Mouse (Mus musculus): ENCODE measurements around the gene Ssh1. TPM values are rescaled to one million over a fixed set of nuclear protein-coding genes. Genes with fewer than 3 reads are reported as not detected.

The Ssh1 gene
- 4.8 TPM for polyA plus RNA-seq (2014; fragmentation: Illumina TruSeq; extraction: RNeasy Lipid Tissue Mini Kit (QIAGEN cat#74804); ENCODE audit: low read depth, low replicate concordance)

DNA sequence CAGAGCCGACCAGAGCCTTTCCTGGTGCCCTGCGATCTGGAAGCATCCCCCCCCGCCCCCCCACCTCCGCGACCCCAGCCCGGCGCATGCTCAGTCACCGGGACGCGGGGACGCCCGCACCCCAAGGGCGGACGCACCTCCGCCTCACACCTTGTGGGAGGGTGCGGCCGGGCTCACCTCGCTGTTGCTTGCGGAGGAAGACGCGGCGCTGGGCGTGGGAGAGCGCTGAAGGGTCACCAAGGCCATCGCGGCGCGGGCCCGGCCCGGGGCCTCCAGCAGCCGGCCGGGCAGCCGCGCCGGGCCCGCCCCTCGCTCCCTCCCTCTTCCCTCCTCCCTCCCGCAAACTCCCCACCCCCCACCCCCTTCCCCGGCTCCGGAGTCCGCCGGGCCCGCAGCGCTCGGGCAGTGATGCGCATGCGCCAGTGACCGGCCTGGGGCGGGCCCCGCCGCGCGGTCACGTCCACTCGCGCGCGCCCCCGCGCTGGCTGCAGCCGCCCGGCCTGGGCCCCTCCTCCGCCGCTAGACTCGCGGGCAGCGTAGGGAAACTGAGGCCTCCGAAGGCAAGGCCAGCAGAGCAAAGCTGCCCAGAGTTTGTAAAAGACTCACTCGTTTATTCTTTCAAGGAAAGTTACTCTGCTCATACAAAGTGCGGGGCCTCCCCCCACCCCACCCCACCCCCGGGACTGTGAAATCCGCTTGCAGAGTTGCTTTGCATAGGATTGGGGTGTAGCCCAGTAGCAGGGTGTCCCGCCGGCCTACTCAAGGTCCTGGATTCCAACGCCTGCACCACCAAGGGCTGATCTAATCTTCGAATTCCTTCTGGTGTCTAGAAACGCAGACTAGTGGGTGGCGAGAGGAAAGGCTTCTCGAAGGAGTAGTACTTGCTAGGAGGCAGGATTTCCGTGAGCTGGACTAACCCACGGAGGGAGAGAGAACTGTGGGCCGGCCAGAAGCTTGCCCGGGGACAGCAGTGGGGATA lies at the start of gene Ssh1:
Gene Ssh1 (minus strand): TSS at position 408 of the 979 bp plus-strand sequence.

DNA sequence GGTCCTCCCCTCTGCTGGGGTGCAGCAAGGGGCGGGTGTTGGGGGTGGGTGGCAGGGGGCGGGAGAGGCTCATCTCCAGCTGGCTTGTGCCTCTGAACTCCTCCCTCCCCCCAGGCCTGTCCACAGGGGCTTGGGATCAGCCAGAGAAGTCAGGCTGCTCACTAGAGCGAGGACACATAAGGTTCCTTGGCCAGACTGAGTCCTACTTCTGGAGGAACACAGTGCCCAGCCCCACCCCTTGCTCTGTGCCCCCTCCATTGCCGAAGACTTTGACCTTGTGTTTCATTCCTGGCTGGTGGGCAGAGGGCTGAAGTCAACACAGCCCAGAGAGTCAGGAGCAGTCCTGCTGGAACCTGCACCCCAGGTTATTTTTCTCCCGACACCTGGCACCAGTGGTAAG lies 9.8 kb upstream of the Ssh1 start, which contains the start of gene Dao:
Gene Dao (plus strand): TSS at position 162 of the 400 bp plus-strand sequence.

GRCm38 (mm10) chr5:113908592-113909441 lies 84.9 kb downstream of the Ssh1 start, which contains the start of gene Coro1c:
TSS of gene Coro1c (minus strand) at chr5:113908758.

Other genes starting within 250 kb of the Ssh1 start
- 11.7 TPM for gene Sart3, start 221.4 kb downstream of the Ssh1 start, polyA plus RNA-seq (2014; fragmentation: Illumina TruSeq; extraction: RNeasy Lipid Tissue Mini Kit (QIAGEN cat#74804); ENCODE audit: low read depth, low replicate concordance)
- gene Iscu, start 221.1 kb downstream of the Ssh1 start, polyA plus RNA-seq (2014; fragmentation: Illumina TruSeq; extraction: RNeasy Lipid Tissue Mini Kit (QIAGEN cat#74804); ENCODE audit: low read depth, low replicate concordance): 187 TPM
- 10.8 TPM for gene Tmem119, start 193.4 kb downstream of the Ssh1 start, polyA plus RNA-seq (2014; fragmentation: Illumina TruSeq; extraction: RNeasy Lipid Tissue Mini Kit (QIAGEN cat#74804); ENCODE audit: low read depth, low replicate concordance)
- 3.2 TPM for gene Selplg, start 161.2 kb downstream of the Ssh1 start, polyA plus RNA-seq (2014; fragmentation: Illumina TruSeq; extraction: RNeasy Lipid Tissue Mini Kit (QIAGEN cat#74804); ENCODE audit: low read depth, low replicate concordance)
- 20.3 TPM for gene Coro1c, start 85.1 kb downstream of the Ssh1 start, polyA plus RNA-seq (2014; fragmentation: Illumina TruSeq; extraction: RNeasy Lipid Tissue Mini Kit (QIAGEN cat#74804); ENCODE audit: low read depth, low replicate concordance)
- gene Dao, start 9.8 kb upstream of the Ssh1 start, polyA plus RNA-seq (2014; fragmentation: Illumina TruSeq; extraction: RNeasy Lipid Tissue Mini Kit (QIAGEN cat#74804); ENCODE audit: low read depth, low replicate concordance): not detected
- gene Usp30, start 71.6 kb upstream of the Ssh1 start, polyA plus RNA-seq (2014; fragmentation: Illumina TruSeq; extraction: RNeasy Lipid Tissue Mini Kit (QIAGEN cat#74804); ENCODE audit: low read depth, low replicate concordance): 7.7 TPM
- gene Svop, start 97.7 kb upstream of the Ssh1 start, polyA plus RNA-seq (2014; fragmentation: Illumina TruSeq; extraction: RNeasy Lipid Tissue Mini Kit (QIAGEN cat#74804); ENCODE audit: low read depth, low replicate concordance): not detected
- 2.4 TPM for gene Alkbh2, start 134.3 kb upstream of the Ssh1 start, polyA plus RNA-seq (2014; fragmentation: Illumina TruSeq; extraction: RNeasy Lipid Tissue Mini Kit (QIAGEN cat#74804); ENCODE audit: low read depth, low replicate concordance)
- 22.5 TPM for gene Ung, start 136.5 kb upstream of the Ssh1 start, polyA plus RNA-seq (2014; fragmentation: Illumina TruSeq; extraction: RNeasy Lipid Tissue Mini Kit (QIAGEN cat#74804); ENCODE audit: low read depth, low replicate concordance)
- 122 TPM for gene Acacb, start 152.6 kb upstream of the Ssh1 start, polyA plus RNA-seq (2014; fragmentation: Illumina TruSeq; extraction: RNeasy Lipid Tissue Mini Kit (QIAGEN cat#74804); ENCODE audit: low read depth, low replicate concordance)